Mouse (Mus musculus) testis, adult 2 months (tissue): ENCODE data around the gene Atox1.

Experiments used
- CTCF ChIP-seq: fragments of 200-500 bp; IDR thresholded peaks from 2 replicates; pipeline ENCODE4 v1.5.1; 2012; ENCODE audit warnings: low read depth, mild to moderate bottlenecking, inconsistent platforms, low read length, moderate library complexity; ENCODE audit not compliant: control insufficient read depth, insufficient read depth, insufficient replicate concordance
- POLR2A ChIP-seq: fragments of 200-500 bp; IDR thresholded peaks from 2 replicates; pipeline ENCODE4 v1.6.1; 2012; ENCODE audit warnings: low read depth, mild to moderate bottlenecking, inconsistent platforms, low read length, moderate library complexity; ENCODE audit not compliant: control insufficient read depth

GRCm38 (mm10) chr11:55444772-55445171 is 16.3 kb downstream of the Atox1 start:
- TF ChIP-seq CTCF: no peak
- TF ChIP-seq POLR2A: no peak
